Mouse (Mus musculus): ENCODE data around the gene Sec63. TPM values are rescaled to one million over a fixed set of nuclear protein-coding genes. Genes with fewer than 3 reads are reported as not detected.

Gene Sec63
- polyA plus RNA-seq, 1 experiment from 2014 or later, result 26.0 TPM

- H3K4me1 ChIP-seq (ENCODE audit: control insufficient read depth, insufficient read depth, low read length), result no peaks in the 10 kb centered on the region
- no peak overlapping the region for H3K4me3 ChIP-seq (ENCODE audit: low read depth, low read length)
- ATAC-seq (replicated peaks; ENCODE audit: insufficient number of reproducible peaks, low FRiP score, low TSS enrichment, low read depth) (no peak), DNase-seq (ENCODE audit: low spot score) (peak; percentile 44)
- no peak overlapping the region for H3K4me2 ChIP-seq (ENCODE audit: low read depth, low read length)
- no peaks in the 10 kb centered on the region for H3K27me3 ChIP-seq (ENCODE audit: control insufficient read depth, insufficient read depth, low read length)
- 60% methylated on average over 4 of the region's 4 CpGs for WGBS
- no peak overlapping the region for H3K27ac ChIP-seq (replicated peaks; ENCODE audit: low read depth, low read length)
- no peaks in the 10 kb centered on the region; the same call in 1 of the 2 replicates for H3K36me3 ChIP-seq (replicated peaks; ENCODE audit: control insufficient read depth, insufficient read depth, low read depth, low read length)
- no peaks in the 10 kb centered on the region for H3K9me3 ChIP-seq (replicated peaks; ENCODE audit: control insufficient read depth, low read length)
- H3K9ac ChIP-seq (replicated peaks; ENCODE audit: low read length), result no peak overlapping the region
Observed at GRCm38 (mm10) chr10:42832677-42833076, 71.4 kb downstream of the Sec63 start.

- H3K27me3 ChIP-seq (ENCODE audit: control insufficient read depth, insufficient read depth, low read length), result no peaks in the 10 kb centered on the region
- no peak overlapping the region for H3K4me2 ChIP-seq (ENCODE audit: low read depth, low read length)
- H3K9me3 ChIP-seq (replicated peaks; ENCODE audit: control insufficient read depth, low read length), result no peaks in the 10 kb centered on the region
- H3K27ac ChIP-seq (replicated peaks; ENCODE audit: low read depth, low read length), result no peak overlapping the region
- no peaks in the 10 kb centered on the region for H3K4me1 ChIP-seq (ENCODE audit: control insufficient read depth, insufficient read depth, low read length)
- H3K36me3 ChIP-seq (replicated peaks; ENCODE audit: control insufficient read depth, insufficient read depth, low read depth, low read length), result no peaks in the 10 kb centered on the region; the same call in 1 of the 2 replicates
- no peak overlapping the region for H3K9ac ChIP-seq (replicated peaks; ENCODE audit: low read length)
- DNase-seq (ENCODE audit: low spot score) (peak; percentile 20), ATAC-seq (replicated peaks; ENCODE audit: insufficient number of reproducible peaks, low FRiP score, low TSS enrichment, low read depth) (0 out of 2 replicates have a peak, but pooled peaks have one; percentile 50)
- H3K4me3 ChIP-seq (ENCODE audit: low read depth, low read length), result no peak overlapping the region
- 86% methylated on average over 4 of the region's 4 CpGs for WGBS
Observed at GRCm38 (mm10) chr10:42833871-42834727, 72.8 kb downstream of the Sec63 start.

GRCm38 (mm10) chr10:42838106-42838505 lies 76.8 kb downstream of the Sec63 start:
- Histone ChIP-seq H3K4me2 (ENCODE audit: low read depth, low read length) (no peak overlapping the region), H3K27ac (replicated peaks; ENCODE audit: low read depth, low read length) (no peak overlapping the region), H3K4me3 (ENCODE audit: low read depth, low read length) (no peak overlapping the region), H3K27me3 (ENCODE audit: control insufficient read depth, insufficient read depth, low read length) (no peaks in the 10 kb centered on the region), H3K9me3 (replicated peaks; ENCODE audit: control insufficient read depth, low read length) (no peaks in the 10 kb centered on the region), H3K9ac (replicated peaks; ENCODE audit: low read length) (no peak overlapping the region), H3K4me1 (ENCODE audit: control insufficient read depth, insufficient read depth, low read length) (no peaks in the 10 kb centered on the region), H3K36me3 (replicated peaks; ENCODE audit: control insufficient read depth, insufficient read depth, low read depth, low read length) (no peaks in the 10 kb centered on the region; the same call in 1 of the 2 replicates)
- 87% methylated on average over 4 of the region's 4 CpGs for WGBS
- DNase-seq (ENCODE audit: low spot score) (no peak), ATAC-seq (replicated peaks; ENCODE audit: insufficient number of reproducible peaks, low FRiP score, low TSS enrichment, low read depth) (no peak)

GRCm38 (mm10) chr10:42838736-42839135 lies 77.4 kb downstream of the Sec63 start:
- H3K4me2 ChIP-seq (ENCODE audit: low read depth, low read length), result no peak overlapping the region
- ATAC-seq (replicated peaks; ENCODE audit: insufficient number of reproducible peaks, low FRiP score, low TSS enrichment, low read depth), result no peak
- no peaks in the 10 kb centered on the region; the same call in 1 of the 2 replicates for H3K36me3 ChIP-seq (replicated peaks; ENCODE audit: control insufficient read depth, insufficient read depth, low read depth, low read length)
- H3K9me3 ChIP-seq (replicated peaks; ENCODE audit: control insufficient read depth, low read length), result no peaks in the 10 kb centered on the region
- DNase-seq (ENCODE audit: low spot score), result no peak
- no peak overlapping the region for H3K4me3 ChIP-seq (ENCODE audit: low read depth, low read length)
- H3K27me3 ChIP-seq (ENCODE audit: control insufficient read depth, insufficient read depth, low read length), result no peaks in the 10 kb centered on the region
- WGBS, result 94% methylated on average over 2 of the region's 2 CpGs
- H3K27ac ChIP-seq (replicated peaks; ENCODE audit: low read depth, low read length), result no peak overlapping the region
- H3K4me1 ChIP-seq (ENCODE audit: control insufficient read depth, insufficient read depth, low read length), result no peaks in the 10 kb centered on the region
- no peak overlapping the region for H3K9ac ChIP-seq (replicated peaks; ENCODE audit: low read length)

- WGBS, result 93% methylated on average over 11 of the region's 11 CpGs
- no peak overlapping the region for H3K4me2 ChIP-seq (ENCODE audit: low read depth, low read length)
- H3K27ac ChIP-seq (replicated peaks; ENCODE audit: low read depth, low read length), result no peak overlapping the region
- H3K36me3 ChIP-seq (replicated peaks; ENCODE audit: control insufficient read depth, insufficient read depth, low read depth, low read length), result no peaks in the 10 kb centered on the region; the same call in 1 of the 2 replicates
- no peak for ATAC-seq (replicated peaks; ENCODE audit: insufficient number of reproducible peaks, low FRiP score, low TSS enrichment, low read depth)
- no peak overlapping the region for H3K4me3 ChIP-seq (ENCODE audit: low read depth, low read length)
- DNase-seq (ENCODE audit: low spot score), result no peak
- H3K9me3 ChIP-seq (replicated peaks; ENCODE audit: control insufficient read depth, low read length), result no peaks in the 10 kb centered on the region
- H3K4me1 ChIP-seq (ENCODE audit: control insufficient read depth, insufficient read depth, low read length), result no peaks in the 10 kb centered on the region
- H3K9ac ChIP-seq (replicated peaks; ENCODE audit: low read length), result no peak overlapping the region
- H3K27me3 ChIP-seq (ENCODE audit: control insufficient read depth, insufficient read depth, low read length), result no peaks in the 10 kb centered on the region
Observed at GRCm38 (mm10) chr10:42840036-42840435, 78.7 kb downstream of the Sec63 start.

GRCm38 (mm10) chr10:42841531-42842195 lies 80.4 kb downstream of the Sec63 start:
- ATAC-seq (replicated peaks; ENCODE audit: insufficient number of reproducible peaks, low FRiP score, low TSS enrichment, low read depth) (no peak), DNase-seq (ENCODE audit: low spot score) (no peak)
- Histone ChIP-seq H3K4me3 (ENCODE audit: low read depth, low read length) (no peak overlapping the region), H3K9ac (replicated peaks; ENCODE audit: low read length) (no peak overlapping the region), H3K27ac (replicated peaks; ENCODE audit: low read depth, low read length) (no peak overlapping the region), H3K27me3 (ENCODE audit: control insufficient read depth, insufficient read depth, low read length) (no peaks in the 10 kb centered on the region), H3K4me2 (ENCODE audit: low read depth, low read length) (no peak overlapping the region), H3K4me1 (ENCODE audit: control insufficient read depth, insufficient read depth, low read length) (no peaks in the 10 kb centered on the region), H3K9me3 (replicated peaks; ENCODE audit: control insufficient read depth, low read length) (no peaks in the 10 kb centered on the region), H3K36me3 (replicated peaks; ENCODE audit: control insufficient read depth, insufficient read depth, low read depth, low read length) (no peaks in the 10 kb centered on the region)
- 60% methylated on average over 16 of the region's 16 CpGs for WGBS

GRCm38 (mm10) chr10:42842358-42842757 lies 81.1 kb downstream of the Sec63 start:
- H3K4me1 ChIP-seq (ENCODE audit: control insufficient read depth, insufficient read depth, low read length), result no peaks in the 10 kb centered on the region
- no peaks in the 10 kb centered on the region for H3K27me3 ChIP-seq (ENCODE audit: control insufficient read depth, insufficient read depth, low read length)
- ATAC-seq (replicated peaks; ENCODE audit: insufficient number of reproducible peaks, low FRiP score, low TSS enrichment, low read depth), result peak; percentile 62; the same call in 1 of the 2 replicates
- H3K9me3 ChIP-seq (replicated peaks; ENCODE audit: control insufficient read depth, low read length), result no peaks in the 10 kb centered on the region
- H3K9ac ChIP-seq (replicated peaks; ENCODE audit: low read length), result no peak overlapping the region
- no peak overlapping the region for H3K4me3 ChIP-seq (ENCODE audit: low read depth, low read length)
- H3K27ac ChIP-seq (replicated peaks; ENCODE audit: low read depth, low read length), result no peak overlapping the region
- H3K4me2 ChIP-seq (ENCODE audit: low read depth, low read length), result no peak overlapping the region
- peak; percentile 83 for DNase-seq (ENCODE audit: low spot score)
- no peaks in the 10 kb centered on the region for H3K36me3 ChIP-seq (replicated peaks; ENCODE audit: control insufficient read depth, insufficient read depth, low read depth, low read length)
- 10% methylated on average over 9 of the region's 9 CpGs for WGBS

- 74% methylated on average over 1 of the region's 1 CpGs for WGBS
Observed at GRCm38 (mm10) chr10:42843416-42843815, 82.1 kb downstream of the Sec63 start.

More at GRCm38 (mm10) chr10:42843416-42843815, 82.1 kb downstream of the Sec63 start:
- no peaks in the 10 kb centered on the region for H3K9me3 ChIP-seq (replicated peaks; ENCODE audit: control insufficient read depth, low read length)
- ATAC-seq (replicated peaks; ENCODE audit: insufficient number of reproducible peaks, low FRiP score, low TSS enrichment, low read depth) (no peak), DNase-seq (ENCODE audit: low spot score) (no peak)
- H3K9ac ChIP-seq (replicated peaks; ENCODE audit: low read length), result no peak overlapping the region
- H3K27ac ChIP-seq (replicated peaks; ENCODE audit: low read depth, low read length), result no peak overlapping the region
- H3K4me2 ChIP-seq (ENCODE audit: low read depth, low read length), result no peak overlapping the region
- H3K4me3 ChIP-seq (ENCODE audit: low read depth, low read length), result no peak overlapping the region
- H3K36me3 ChIP-seq (replicated peaks; ENCODE audit: control insufficient read depth, insufficient read depth, low read depth, low read length), result no peaks in the 10 kb centered on the region
- no peaks in the 10 kb centered on the region for H3K4me1 ChIP-seq (ENCODE audit: control insufficient read depth, insufficient read depth, low read length)
- H3K27me3 ChIP-seq (ENCODE audit: control insufficient read depth, insufficient read depth, low read length), result no peaks in the 10 kb centered on the region

Data from embryonic facial prominence, embryonic 11.5 days (tissue).